Comparison of ENCODE assay signal across 9 mouse cellular contexts in the genomic region with DNA sequence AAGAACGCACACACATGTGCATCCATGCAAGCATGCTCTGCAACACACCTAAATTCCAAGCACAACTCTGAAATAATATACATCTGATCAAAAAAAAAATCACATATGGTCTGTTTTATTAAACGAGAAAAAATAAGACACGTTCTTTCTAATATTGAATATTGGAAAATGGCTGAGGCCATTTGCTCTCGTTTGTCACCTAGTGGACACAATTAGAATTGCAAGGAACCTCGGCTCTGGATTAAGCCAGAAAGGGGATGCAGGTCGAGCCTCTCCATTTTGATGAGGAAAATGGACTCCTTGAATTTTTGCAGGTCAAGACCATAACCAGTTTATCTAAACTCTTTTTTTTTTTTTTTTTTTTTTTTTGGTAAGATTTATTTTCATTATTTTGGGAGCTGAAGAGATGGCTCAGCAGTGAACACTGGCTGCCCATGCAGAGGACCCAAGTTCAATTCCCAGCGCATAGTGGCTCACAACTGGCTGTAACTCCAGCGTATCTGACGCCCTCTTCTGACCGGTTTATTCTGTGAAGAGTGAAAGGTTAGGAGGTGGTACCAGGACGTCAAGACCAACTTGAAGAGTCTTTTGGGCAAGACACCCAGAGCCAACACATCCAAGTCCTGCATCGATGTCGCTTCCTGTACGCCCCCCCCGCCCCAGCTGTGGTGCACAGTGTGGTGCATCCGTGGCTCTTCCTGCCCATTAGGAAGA. TPM values are rescaled to one million over a fixed set of nuclear protein-coding genes. Genes with fewer than 3 reads are reported as not detected.
DNase-seq lines count a peak whose midpoint lies in the region; ATAC-seq and TF ChIP-seq lines count a peak whose summit lies in the region.
"Had no signal": no experiment of that assay in that cellular context is flagged by ENCODE, and none has a peak within 500 bp of the region (broad histone marks: within the 10 kb centered on the region; RNA-seq: fewer than 3 reads in every experiment).

No protein-coding gene starts in this region.

- H3K4me2 ChIP-seq in intestine, postnatal 0 days (replicated peaks; ENCODE audit: low read depth), result no peak overlapping the region
- no peak overlapping the region for H3K4me2 ChIP-seq in intestine, embryonic 15.5 days (replicated peaks)
- no peak overlapping the region for H3K4me2 ChIP-seq in embryonic facial prominence, embryonic 11.5 days (ENCODE audit: low read depth, low read length)
- H3K4me2 ChIP-seq: embryonic facial prominence, embryonic 13.5 days had no signal

- H3K36me3 ChIP-seq in intestine, postnatal 0 days (ENCODE audit: control insufficient read depth, insufficient read depth), result no peaks in the 10 kb centered on the region
- H3K36me3 ChIP-seq in intestine, embryonic 15.5 days, result no peaks in the 10 kb centered on the region
- H3K36me3 ChIP-seq in embryonic facial prominence, embryonic 11.5 days (replicated peaks; ENCODE audit: control insufficient read depth, insufficient read depth, low read depth, low read length), result no peaks in the 10 kb centered on the region
- H3K36me3 ChIP-seq: embryonic facial prominence, embryonic 13.5 days had no signal

- no peak for ATAC-seq in intestine, postnatal 0 days
- ATAC-seq in intestine, embryonic 15.5 days, result no peak
- ATAC-seq in embryonic facial prominence, embryonic 11.5 days (replicated peaks; ENCODE audit: insufficient number of reproducible peaks, low FRiP score, low TSS enrichment, low read depth), result no peak
- ATAC-seq in megakaryocyte progenitor cell, adult 5-6 weeks (replicated peaks; ENCODE audit: poor library complexity), result peak; percentile 45; the same call in 1 of the 2 replicates

- no peak overlapping the region for H3K9ac ChIP-seq in intestine, postnatal 0 days (ENCODE audit: low read depth, low read length)
- no peak overlapping the region for H3K9ac ChIP-seq in intestine, embryonic 15.5 days
- no peak overlapping the region for H3K9ac ChIP-seq in embryonic facial prominence, embryonic 11.5 days (replicated peaks; ENCODE audit: low read length)
- H3K9ac ChIP-seq: embryonic facial prominence, embryonic 13.5 days had no signal

- WGBS in intestine, postnatal 0 days, result 55% methylated on average over 16 of the region's 16 CpGs
- WGBS in intestine, embryonic 15.5 days, result 56% methylated on average over 16 of the region's 16 CpGs
- WGBS in embryonic facial prominence, embryonic 11.5 days, result 62% methylated on average over 16 of the region's 16 CpGs

- no peak overlapping the region for H3K4me3 ChIP-seq in intestine, postnatal 0 days (ENCODE audit: low read depth, low read length)
- no peak overlapping the region for H3K4me3 ChIP-seq in intestine, embryonic 15.5 days (replicated peaks)
- H3K4me3 ChIP-seq in embryonic facial prominence, embryonic 11.5 days (ENCODE audit: low read depth, low read length), result no peak overlapping the region
- H3K4me3 ChIP-seq: embryonic facial prominence, embryonic 13.5 days had no signal

- peak; percentile 78 for TF ChIP-seq CTCF in intestine, postnatal 0 days (IDR thresholded peaks at IDR 0.05; ENCODE audit: low read depth)

- peak; percentile 58 for DNase-seq in CD4-positive helper T cell, adult 2 months (ENCODE audit: low read depth, low spot score)
- DNase-seq in MEL-GATA-1-ER (ENCODE audit: extremely low read depth, low read depth), result peak; percentile 53
- DNase-seq in embryonic facial prominence, embryonic 11.5 days (ENCODE audit: low spot score), result peak; percentile 78
- no peak for DNase-seq in right cerebral cortex, postnatal 25 days
- no peak for DNase-seq in right cerebral cortex, postnatal 14 days

- no peaks in the 10 kb centered on the region for H3K27me3 ChIP-seq in intestine, postnatal 0 days (replicated peaks; ENCODE audit: control insufficient read depth, insufficient read depth, low read length)
- H3K27me3 ChIP-seq in intestine, embryonic 15.5 days (replicated peaks), result no peaks in the 10 kb centered on the region
- no peaks in the 10 kb centered on the region for H3K27me3 ChIP-seq in embryonic facial prominence, embryonic 11.5 days (ENCODE audit: control insufficient read depth, insufficient read depth, low read length)
- H3K27me3 ChIP-seq: embryonic facial prominence, embryonic 13.5 days had no signal

- no peaks in the 10 kb centered on the region for H3K4me1 ChIP-seq in intestine, postnatal 0 days (replicated peaks; ENCODE audit: control insufficient read depth, insufficient read depth, low read length)
- H3K4me1 ChIP-seq in intestine, embryonic 15.5 days (replicated peaks), result no peaks in the 10 kb centered on the region
- H3K4me1 ChIP-seq in embryonic facial prominence, embryonic 11.5 days (ENCODE audit: control insufficient read depth, insufficient read depth, low read length), result no peaks in the 10 kb centered on the region

- H3K9me3 ChIP-seq in intestine, postnatal 0 days (ENCODE audit: control insufficient read depth), result no peaks in the 10 kb centered on the region
- H3K9me3 ChIP-seq in intestine, embryonic 15.5 days, result no peaks in the 10 kb centered on the region
- H3K9me3 ChIP-seq in embryonic facial prominence, embryonic 11.5 days (replicated peaks; ENCODE audit: control insufficient read depth, low read length), result no peaks in the 10 kb centered on the region

- H3K27ac ChIP-seq in intestine, postnatal 0 days (ENCODE audit: low read depth, low read length), result no peak overlapping the region
- no peak overlapping the region for H3K27ac ChIP-seq in intestine, embryonic 15.5 days
- H3K27ac ChIP-seq in embryonic facial prominence, embryonic 11.5 days (replicated peaks; ENCODE audit: low read depth, low read length), result no peak overlapping the region
- H3K27ac ChIP-seq: embryonic facial prominence, embryonic 13.5 days had no signal

RNA-seq across cellular contexts. Expression of gene Naa25, which starts 4.9 kb away (rescaled TPM):
- 14.2 and 15.0 TPM in 2 replicates for polyA plus RNA-seq in intestine, postnatal 0 days (2015; fragmentation: Nextera tagmentation; extraction: Ambion mirVana)
- 46.3 and 48.0 TPM in 2 replicates for polyA plus RNA-seq in intestine, embryonic 15.5 days (2015; fragmentation: Nextera tagmentation; extraction: Ambion mirVana)
- 47.8 and 51.8 TPM in 2 replicates for polyA plus RNA-seq in embryonic facial prominence, embryonic 11.5 days (2014; fragmentation: Nextera tagmentation; extraction: Ambion mirVana)
- 35.9 and 39.7 TPM in 2 replicates for total RNA-seq in megakaryocyte progenitor cell, adult 5-6 weeks (2015)
- 66.4 and 80.6 TPM in 2 replicates for total RNA-seq in megakaryocyte progenitor cell, adult 5-6 weeks (2017)

RNA-seq across cellular contexts. Expression of gene Trafd1, which starts 7.4 kb away (rescaled TPM):
- 99.1 and 100 TPM in 2 replicates for polyA plus RNA-seq in intestine, postnatal 0 days (2015; fragmentation: Nextera tagmentation; extraction: Ambion mirVana)
- polyA plus RNA-seq in intestine, embryonic 15.5 days (2015; fragmentation: Nextera tagmentation; extraction: Ambion mirVana), result 55.1 and 58.1 TPM in 2 replicates
- polyA plus RNA-seq in embryonic facial prominence, embryonic 11.5 days (2014; fragmentation: Nextera tagmentation; extraction: Ambion mirVana), result 62.1 and 69.5 TPM in 2 replicates
- total RNA-seq in megakaryocyte progenitor cell, adult 5-6 weeks (2015), result 29.1 and 36.4 TPM in 2 replicates
- total RNA-seq in megakaryocyte progenitor cell, adult 5-6 weeks (2017), result 37.5 and 38.5 TPM in 2 replicates

RNA-seq across cellular contexts. Expression of gene Tmem116, which starts 58.9 kb away (rescaled TPM):
- polyA plus RNA-seq in intestine, postnatal 0 days (2015; fragmentation: Nextera tagmentation; extraction: Ambion mirVana), result 6.8 and 7.2 TPM in 2 replicates
- polyA plus RNA-seq in intestine, embryonic 15.5 days (2015; fragmentation: Nextera tagmentation; extraction: Ambion mirVana), result 2.5 and 3.8 TPM in 2 replicates
- 0.45 and 0.96 TPM in 2 replicates for polyA plus RNA-seq in embryonic facial prominence, embryonic 11.5 days (2014; fragmentation: Nextera tagmentation; extraction: Ambion mirVana)
- 0.34 TPM in 1 of 2 replicates, not detected in the other for total RNA-seq in megakaryocyte progenitor cell, adult 5-6 weeks (2015)
- total RNA-seq in megakaryocyte progenitor cell, adult 5-6 weeks (2017), result 0.34 and 0.42 TPM in 2 replicates

RNA-seq across cellular contexts. Expression of gene Erp29, which starts 59.5 kb away (rescaled TPM):
- 164 and 175 TPM in 2 replicates for polyA plus RNA-seq in intestine, postnatal 0 days (2015; fragmentation: Nextera tagmentation; extraction: Ambion mirVana)
- 173 and 204 TPM in 2 replicates for polyA plus RNA-seq in intestine, embryonic 15.5 days (2015; fragmentation: Nextera tagmentation; extraction: Ambion mirVana)
- 102 and 110 TPM in 2 replicates for polyA plus RNA-seq in embryonic facial prominence, embryonic 11.5 days (2014; fragmentation: Nextera tagmentation; extraction: Ambion mirVana)
- total RNA-seq in megakaryocyte progenitor cell, adult 5-6 weeks (2015), result 225 and 238 TPM in 2 replicates
- total RNA-seq in megakaryocyte progenitor cell, adult 5-6 weeks (2017), result 1,016 and 1,033 TPM in 2 replicates

Comparison
In these comparisons a context has a peak if more than half of its experiments do, and no peak if none do; other contexts are left out.
1. DNase-seq: peak in CD4-positive helper T cell, adult 2 months (single experiment), MEL-GATA-1-ER (single experiment) and embryonic facial prominence, embryonic 11.5 days (single experiment); none in right cerebral cortex, postnatal 25 days (single experiment) and right cerebral cortex, postnatal 14 days (single experiment).